Mouse (Mus musculus) A20 (cell line): Measurements from ENCODE around the gene Lonp2.
A peak's percentile ranks its signal among the peaks of the same experiment; 100 is the strongest.

Experiments used
- DNase-seq: peaks from one replicate; pipeline ENCODE4 v3.0.0-alpha.2; 2011; ENCODE audit warnings: low read depth, low spot score

Lonp2 gene

GRCm38 (mm10) chr8:86623551-86623910, 312 bp upstream of the Lonp2 start:
- DNase-seq = no peak

- peak; percentile 35 for DNase-seq
Measured at GRCm38 (mm10) chr8:86624915-86625314, 1.1 kb downstream of the Lonp2 start.

GRCm38 (mm10) chr8:86630212-86630611, 6.4 kb downstream of the Lonp2 start:
- no peak for DNase-seq

- no peak for DNase-seq
Measured at GRCm38 (mm10) chr8:86631395-86631794, 7.6 kb downstream of the Lonp2 start.

GRCm38 (mm10) chr8:86637826-86638225, 14.0 kb downstream of the Lonp2 start:
- no peak for DNase-seq

GRCm38 (mm10) chr8:86638981-86639380, 15.1 kb downstream of the Lonp2 start:
- no peak for DNase-seq

GRCm38 (mm10) chr8:86642682-86643081, 18.8 kb downstream of the Lonp2 start:
- DNase-seq = peak; percentile 23

- DNase-seq = peak; percentile 58
Measured at GRCm38 (mm10) chr8:86644661-86645060, 20.8 kb downstream of the Lonp2 start.

GRCm38 (mm10) chr8:86647771-86648170, 23.9 kb downstream of the Lonp2 start:
- no peak for DNase-seq

- no peak for DNase-seq
Measured at GRCm38 (mm10) chr8:86651416-86651815, 27.6 kb downstream of the Lonp2 start.

- DNase-seq = no peak
Measured at GRCm38 (mm10) chr8:86652546-86652945, 28.7 kb downstream of the Lonp2 start.

- DNase-seq = no peak
Measured at GRCm38 (mm10) chr8:86654578-86654977, 30.7 kb downstream of the Lonp2 start.

- no peak for DNase-seq
Measured at GRCm38 (mm10) chr8:86668750-86669149, 44.9 kb downstream of the Lonp2 start.

- no peak for DNase-seq
Measured at GRCm38 (mm10) chr8:86669259-86669658, 45.4 kb downstream of the Lonp2 start.

GRCm38 (mm10) chr8:86686629-86687028, 62.8 kb downstream of the Lonp2 start:
- DNase-seq = no peak

- no peak for DNase-seq
Measured at GRCm38 (mm10) chr8:86692107-86692506, 68.3 kb downstream of the Lonp2 start.

- no peak for DNase-seq
Measured at GRCm38 (mm10) chr8:86694011-86694410, 70.2 kb downstream of the Lonp2 start.

- no peak for DNase-seq
Measured at GRCm38 (mm10) chr8:86695703-86696102, 71.9 kb downstream of the Lonp2 start.

- DNase-seq = no peak
Measured at GRCm38 (mm10) chr8:86698811-86699421, 75.1 kb downstream of the Lonp2 start.

- DNase-seq = peak; percentile 52
Measured at GRCm38 (mm10) chr8:86699471-86699870, 75.6 kb downstream of the Lonp2 start.

- DNase-seq = no peak
Measured at GRCm38 (mm10) chr8:86702453-86702852, 78.6 kb downstream of the Lonp2 start.

- no peak for DNase-seq
Measured at GRCm38 (mm10) chr8:86705317-86705716, 81.5 kb downstream of the Lonp2 start.

- no peak for DNase-seq
Measured at GRCm38 (mm10) chr8:86706756-86707155, 82.9 kb downstream of the Lonp2 start.

- peak; percentile 15 for DNase-seq
Measured at GRCm38 (mm10) chr8:86707873-86708272, 84.0 kb downstream of the Lonp2 start.
